Mouse (Mus musculus): Measurements from ENCODE around the gene Tenm4. TPM values are rescaled to one million over a fixed set of nuclear protein-coding genes. Genes with fewer than 3 reads are reported as not detected.

Gene Tenm4
- total and polyA plus RNA-seq, 3 experiments: 9.2 to 15.2 TPM; not detected in 1

DNA sequence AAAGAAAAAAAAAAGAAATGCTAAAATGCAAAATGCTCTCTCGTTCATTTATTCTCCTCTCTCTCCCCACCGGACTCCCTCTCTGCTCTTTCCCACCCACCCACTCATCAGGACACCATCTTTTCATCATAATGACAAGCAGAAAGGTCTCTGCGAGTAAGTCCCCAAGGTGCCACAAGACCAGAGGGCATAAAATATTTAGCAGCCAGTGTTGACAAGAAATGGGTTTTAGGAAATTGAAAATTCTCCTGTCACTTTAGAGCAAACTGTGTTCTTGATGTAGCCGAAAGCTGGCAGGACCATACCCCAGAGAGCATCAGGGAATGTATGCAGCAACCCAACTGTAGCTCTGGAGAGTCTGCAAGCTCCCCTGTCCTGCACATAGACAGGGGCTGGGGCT lies 700.0 kb downstream of the Tenm4 start:
- Histone ChIP-seq H3K27ac (ENCODE audit: control insufficient read depth, low read depth, low read length) (no peak overlapping the region), H3K27me3 (ENCODE audit: control insufficient read depth in 1 of 2, insufficient read depth in 2 of 2, low read length in 2 of 2) (no peaks in the 10 kb centered on the region), H3K4me1 (ENCODE audit: control insufficient read depth in 1 of 2, insufficient read depth in 2 of 2, low read length in 2 of 2) (peaks cover 0 to 5% of the 10 kb centered on the region in 2 experiments; a peak in 1 of 4 replicates), H3K79me2 (ENCODE audit: control insufficient read depth, insufficient read depth, low read length, poor library complexity) (no peaks in the 10 kb centered on the region), H3K9ac (ENCODE audit: control insufficient read depth, low read depth, low read length, poor library complexity, severe bottlenecking) (no peak overlapping the region), H3K9me3 (replicated peaks; ENCODE audit: insufficient read depth, low read length) (no peaks in the 10 kb centered on the region), H3K36me3 (ENCODE audit: control insufficient read depth in 1 of 2, insufficient read depth in 2 of 2, low read length in 2 of 2) (no peaks in the 10 kb centered on the region; a peak in 2 of 4 replicates), H3K4me3 (ENCODE audit: control insufficient read depth in 1 of 2, insufficient read depth in 1 of 2, low read depth in 2 of 2, low read length in 2 of 2) (no peak overlapping the region)
- TF ChIP-seq USF1 (IDR thresholded peaks at IDR 0.05; ENCODE audit: low read depth, low read length): no peak
- DNase-seq (ENCODE audit: low read depth, low spot score): no peak

DNA sequence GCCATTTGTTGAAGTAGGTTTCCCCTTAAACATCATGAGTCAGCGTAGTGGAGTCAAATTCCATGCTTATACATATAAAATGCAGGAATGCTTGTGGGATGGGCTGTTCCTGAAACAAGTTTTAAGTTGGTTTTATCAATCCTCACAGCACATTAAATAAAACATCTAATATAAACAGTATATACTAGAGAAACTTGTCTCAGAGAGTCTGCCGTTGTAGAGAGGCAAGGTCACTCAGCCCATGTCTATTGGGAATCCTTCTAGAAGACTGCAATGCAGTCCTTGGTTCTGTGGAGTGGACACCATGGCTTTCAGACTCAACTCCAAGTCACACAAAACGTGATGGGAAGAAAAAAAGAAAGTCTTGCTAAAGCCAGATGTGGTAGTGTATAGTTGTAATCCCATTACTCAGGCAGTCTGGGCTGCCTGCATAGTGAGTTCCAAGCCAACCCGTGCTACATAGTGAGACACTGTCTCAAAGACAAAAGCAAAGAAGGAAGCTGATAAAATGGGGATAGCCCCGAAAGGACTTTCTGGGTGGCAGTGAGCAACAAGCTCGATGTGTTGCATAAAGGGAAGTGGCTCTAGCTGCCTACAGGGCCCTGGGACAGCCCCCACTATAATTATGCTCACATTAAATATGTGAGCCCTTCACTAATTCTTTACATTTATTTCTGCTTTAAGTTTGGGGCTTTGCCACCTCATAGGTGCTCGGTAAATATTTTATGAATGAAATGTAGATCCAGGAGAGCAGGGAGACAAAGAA lies 707.6 kb downstream of the Tenm4 start:
- Histone ChIP-seq H3K4me3 (ENCODE audit: control insufficient read depth in 1 of 2, insufficient read depth in 1 of 2, low read depth in 2 of 2, low read length in 2 of 2) (no peak overlapping the region), H3K4me1 (ENCODE audit: control insufficient read depth in 1 of 2, insufficient read depth in 2 of 2, low read length in 2 of 2) (peaks cover 2 to 10% of the 10 kb centered on the region in 2 experiments), H3K9ac (ENCODE audit: control insufficient read depth, low read depth, low read length, poor library complexity, severe bottlenecking) (no peak overlapping the region; the same call in 1 of the 2 replicates), H3K79me2 (ENCODE audit: control insufficient read depth, insufficient read depth, low read length, poor library complexity) (no peaks in the 10 kb centered on the region), H3K36me3 (ENCODE audit: control insufficient read depth in 1 of 2, insufficient read depth in 2 of 2, low read length in 2 of 2) (peaks cover 0 to 6% of the 10 kb centered on the region in 2 experiments; a peak in 3 of 4 replicates), H3K27me3 (ENCODE audit: control insufficient read depth in 1 of 2, insufficient read depth in 2 of 2, low read length in 2 of 2) (no peaks in the 10 kb centered on the region), H3K27ac (ENCODE audit: control insufficient read depth, low read depth, low read length) (no peak overlapping the region), H3K9me3 (replicated peaks; ENCODE audit: insufficient read depth, low read length) (no peaks in the 10 kb centered on the region)
- TF ChIP-seq POLR2A (IDR thresholded peaks at IDR 0.05; ENCODE audit: control insufficient read depth in 1 of 2, insufficient read depth in 1 of 2, low read depth in 1 of 2, low read length in 2 of 2, poor library complexity in 1 of 2) (no peak), USF1 (IDR thresholded peaks at IDR 0.05; ENCODE audit: low read depth, low read length) (no peak), BHLHE40 (IDR thresholded peaks at IDR 0.05; ENCODE audit: borderline replicate concordance, low read depth, low read length) (no peak), ELF1 (IDR thresholded peaks at IDR 0.05; ENCODE audit: low read depth, low read length) (no peak), ZNF384 (IDR thresholded peaks at IDR 0.05; ENCODE audit: low read depth, low read length) (no peak), HCFC1 (IDR thresholded peaks at IDR 0.05; ENCODE audit: low read depth, low read length) (no peak), MAZ (IDR thresholded peaks at IDR 0.05; ENCODE audit: low read depth, low read length) (no peak), CTCF (IDR thresholded peaks at IDR 0.05 in 2 of 3, conservative IDR thresholded peaks at IDR 0.05 in 1 of 3; ENCODE audit: control insufficient read depth in 1 of 3, insufficient read depth in 1 of 3, low read depth in 2 of 3, low read length in 3 of 3, poor library complexity in 1 of 3, severe bottlenecking in 1 of 3) (no peak), MYC (IDR thresholded peaks at IDR 0.05; ENCODE audit: low read depth, low read length) (no peak), POLR2AphosphoS2 (IDR thresholded peaks at IDR 0.05; ENCODE audit: low read length) (no peak), NELFE (IDR thresholded peaks at IDR 0.05; ENCODE audit: low read depth, low read length) (no peak), ZC3H11A (IDR thresholded peaks at IDR 0.05; ENCODE audit: low read depth, low read length) (no peak), UBTF (IDR thresholded peaks at IDR 0.05; ENCODE audit: borderline replicate concordance, insufficient read depth, low read depth, low read length) (no peak), CHD2 (IDR thresholded peaks at IDR 0.05; ENCODE audit: low read length) (no peak), USF2 (IDR thresholded peaks at IDR 0.05; ENCODE audit: borderline replicate concordance in 1 of 2, insufficient read depth in 1 of 2, low read depth in 1 of 2, low read length in 2 of 2) (no peak), RAD21 (IDR thresholded peaks at IDR 0.05; ENCODE audit: low read depth, low read length) (no peak), ETS1 (IDR thresholded peaks at IDR 0.05; ENCODE audit: low read depth, low read length) (no peak)
- DNase-seq (ENCODE audit: low read depth, low spot score): peak; percentile 31
